8 mouse cellular contexts compared by ENCODE assay signal in the genomic region with DNA sequence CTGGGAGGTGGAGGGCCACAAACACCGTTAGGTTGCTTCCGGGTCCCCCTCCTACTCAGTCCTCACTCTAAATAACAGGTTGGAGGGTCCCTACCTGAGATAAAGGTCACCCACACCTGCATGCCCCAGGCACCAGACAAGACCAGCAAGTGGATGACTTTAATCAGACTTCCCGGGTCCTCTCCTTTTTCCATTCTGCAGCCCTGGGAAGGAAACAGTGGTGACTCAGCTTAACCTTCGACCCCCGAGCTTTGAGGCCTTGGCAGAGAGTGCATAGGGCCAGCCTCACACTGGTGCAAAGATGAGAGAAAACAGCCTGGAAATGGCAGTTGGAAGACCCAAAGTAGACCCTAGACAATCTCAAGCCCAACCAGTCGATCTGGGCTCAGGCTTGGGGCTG. TPM values are rescaled to one million over a fixed set of nuclear protein-coding genes. Genes with fewer than 3 reads are reported as not detected.
DNase-seq lines count a peak whose midpoint lies in the region; ATAC-seq and TF ChIP-seq lines count a peak whose summit lies in the region.

No protein-coding gene starts in this region.

- TF ChIP-seq RAD21 in MEL (IDR thresholded peaks at IDR 0.05; ENCODE audit: low read depth, low read length): no peak

- no peak overlapping the region for H3K27ac ChIP-seq in MEL (ENCODE audit: control insufficient read depth, low read depth, low read length)
- no peak overlapping the region for H3K27ac ChIP-seq in bone marrow macrophage, adult 2 months (ENCODE audit: insufficient read depth, low read depth, low read length)
- no peak overlapping the region for H3K27ac ChIP-seq in hindbrain, embryonic 16.5 days (ENCODE audit: low read depth, low read length)
- no peak overlapping the region for H3K27ac ChIP-seq in liver, embryonic 14.5 days
- H3K27ac ChIP-seq in small intestine, adult 2 months (ENCODE audit: insufficient read depth, low read depth, low read length): no peak overlapping the region

- peak overlapping the region; percentile 64 for H3K9ac ChIP-seq in MEL (ENCODE audit: control insufficient read depth, low read depth, low read length, poor library complexity, severe bottlenecking)
- peak overlapping the region; percentile 16; the same call in 1 of the 2 replicates for H3K9ac ChIP-seq in hindbrain, embryonic 16.5 days (ENCODE audit: low read depth, low read length)
- no peak overlapping the region for H3K9ac ChIP-seq in liver, embryonic 14.5 days (replicated peaks)

- ATAC-seq in hindbrain, embryonic 16.5 days: no peak
- ATAC-seq in liver, embryonic 14.5 days (ENCODE audit: insufficient read depth): no peak

- no peak for TF ChIP-seq POLR2A in MEL (IDR thresholded peaks at IDR 0.05; ENCODE audit: control insufficient read depth in 1 of 2, insufficient read depth in 1 of 2, low read depth in 1 of 2, low read length in 2 of 2, poor library complexity in 1 of 2)
- no peak for TF ChIP-seq POLR2A in bone marrow macrophage, adult 2 months (IDR thresholded peaks at IDR 0.05; ENCODE audit: borderline replicate concordance, low read depth, low read length)
- no peak for TF ChIP-seq POLR2A in small intestine, adult 2 months (IDR thresholded peaks at IDR 0.05; ENCODE audit: low read depth, low read length)

- H3K4me1 ChIP-seq in MEL (ENCODE audit: control insufficient read depth in 1 of 2, insufficient read depth in 2 of 2, low read length in 2 of 2): peaks cover 17 to 34% of the 10 kb centered on the region in 2 experiments
- peaks cover 25% of the 10 kb centered on the region for H3K4me1 ChIP-seq in bone marrow macrophage, adult 2 months (ENCODE audit: control insufficient read depth, insufficient read depth, low read length)
- peaks cover 9% of the 10 kb centered on the region for H3K4me1 ChIP-seq in hindbrain, embryonic 16.5 days (ENCODE audit: control insufficient read depth, insufficient read depth, low read depth, low read length)
- H3K4me1 ChIP-seq in liver, embryonic 14.5 days (replicated peaks; ENCODE audit: control insufficient read depth in 2 of 2, insufficient read depth in 2 of 2, low read length in 1 of 2): peaks cover 8 to 20% of the 10 kb centered on the region in 2 experiments
- peaks cover 15% of the 10 kb centered on the region for H3K4me1 ChIP-seq in small intestine, adult 2 months (ENCODE audit: control insufficient read depth, insufficient read depth, insufficient read length, low read length)

- peaks cover 8% of the 10 kb centered on the region for H3K79me2 ChIP-seq in MEL (ENCODE audit: control insufficient read depth, insufficient read depth, low read length, poor library complexity)

- H3K4me3 ChIP-seq in MEL (ENCODE audit: control insufficient read depth in 1 of 2, insufficient read depth in 1 of 2, low read depth in 2 of 2, low read length in 2 of 2): peak overlapping the region; percentile 50 to 82; a peak in 3 of 4 replicates
- peak overlapping the region; percentile 68 for H3K4me3 ChIP-seq in bone marrow macrophage, adult 2 months (ENCODE audit: insufficient read depth, low read length)
- H3K4me3 ChIP-seq in hindbrain, embryonic 16.5 days (ENCODE audit: low read length): peak overlapping the region; percentile 58
- H3K4me3 ChIP-seq in liver, embryonic 14.5 days (ENCODE audit: insufficient read depth in 1 of 2, low read depth in 2 of 2, low read length in 2 of 2): peak overlapping the region in 1 of 2 experiments; percentile 46; a peak in 2 of 4 replicates
- H3K4me3 ChIP-seq in small intestine, adult 2 months (ENCODE audit: low read depth, low read length): peak overlapping the region; percentile 28

- H3K9me3 ChIP-seq in MEL (replicated peaks; ENCODE audit: insufficient read depth, low read length): no peaks in the 10 kb centered on the region
- H3K9me3 ChIP-seq in hindbrain, embryonic 16.5 days (ENCODE audit: control insufficient read depth, low read length): no peaks in the 10 kb centered on the region
- H3K9me3 ChIP-seq in liver, embryonic 14.5 days (ENCODE audit: control insufficient read depth, low read length): no peaks in the 10 kb centered on the region

- TF ChIP-seq CTCF in MEL (IDR thresholded peaks at IDR 0.05 in 2 of 3, conservative IDR thresholded peaks at IDR 0.05 in 1 of 3; ENCODE audit: control insufficient read depth in 1 of 3, insufficient read depth in 1 of 3, low read depth in 2 of 3, low read length in 3 of 3, poor library complexity in 1 of 3, severe bottlenecking in 1 of 3): no peak
- no peak for TF ChIP-seq CTCF in bone marrow macrophage, adult 2 months (IDR thresholded peaks at IDR 0.05; ENCODE audit: low read depth, low read length)
- no peak for TF ChIP-seq CTCF in liver, embryonic 14.5 days (IDR thresholded peaks at IDR 0.05; ENCODE audit: low read depth)
- TF ChIP-seq CTCF in small intestine, adult 2 months (IDR thresholded peaks at IDR 0.05; ENCODE audit: extremely low read depth, insufficient read length, insufficient replicate concordance, low read depth, low read length): no peak

- no peak for TF ChIP-seq EP300 in MEL (IDR thresholded peaks at IDR 0.05; ENCODE audit: low read depth in 1 of 2, low read length in 2 of 2)
- no peak for TF ChIP-seq EP300 in liver, embryonic 14.5 days (IDR thresholded peaks at IDR 0.05; ENCODE audit: low read depth)

- no peak for DNase-seq in MEL (ENCODE audit: low read depth, low spot score)
- no peak for DNase-seq in liver, embryonic 14.5 days (ENCODE audit: low read depth in 3 of 3, low spot score in 3 of 3)
- no peak for DNase-seq in urinary bladder, postnatal 10 days (ENCODE audit: low spot score)
- DNase-seq in cerebellum, postnatal 10 days: no peak
- no peak for DNase-seq in gastrocnemius, postnatal 10 days

- 83% methylated on average over 6 of the region's 6 CpGs for WGBS in hindbrain, embryonic 16.5 days
- 57% methylated on average over 6 of the region's 6 CpGs for WGBS in liver, embryonic 14.5 days (ENCODE audit: insufficient replicate concordance)
- 46% methylated on average over 6 of the region's 6 CpGs for WGBS in small intestine, adult 2 months

- peak overlapping the region; percentile 70 for H3K4me2 ChIP-seq in hindbrain, embryonic 16.5 days (ENCODE audit: low read length)
- peak overlapping the region; percentile 54 for H3K4me2 ChIP-seq in liver, embryonic 14.5 days (ENCODE audit: low read depth)

- H3K36me3 ChIP-seq in MEL (ENCODE audit: control insufficient read depth in 1 of 2, insufficient read depth in 2 of 2, low read length in 2 of 2): peaks cover 2 to 28% of the 10 kb centered on the region in 2 experiments
- H3K36me3 ChIP-seq in hindbrain, embryonic 16.5 days (ENCODE audit: control insufficient read depth, insufficient read depth, low read length): no peaks in the 10 kb centered on the region
- H3K36me3 ChIP-seq in liver, embryonic 14.5 days (replicated peaks; ENCODE audit: control insufficient read depth, insufficient read depth, low read depth): no peaks in the 10 kb centered on the region
- H3K36me3 ChIP-seq in small intestine, adult 2 months (ENCODE audit: control insufficient read depth, insufficient read depth, low read length): 0 out of 2 replicates have a peak, but pooled peaks cover 2% of the 10 kb centered on the region

- no peaks in the 10 kb centered on the region for H3K27me3 ChIP-seq in MEL (ENCODE audit: control insufficient read depth in 1 of 2, insufficient read depth in 2 of 2, low read length in 2 of 2)
- no peaks in the 10 kb centered on the region for H3K27me3 ChIP-seq in hindbrain, embryonic 16.5 days (replicated peaks; ENCODE audit: control insufficient read depth, insufficient read depth, low read length)
- no peaks in the 10 kb centered on the region for H3K27me3 ChIP-seq in liver, embryonic 14.5 days (ENCODE audit: control insufficient read depth, insufficient read depth, low read length)
- H3K27me3 ChIP-seq in small intestine, adult 2 months (ENCODE audit: control insufficient read depth, insufficient read depth, low read length): no peaks in the 10 kb centered on the region

RNA-seq across cellular contexts. Expression of a gene that starts 1.1 kb away (rescaled TPM):
- 1.0 and 1.4 TPM in 2 replicates for total RNA-seq in MEL (2012; rRNA removed)
- polyA plus RNA-seq in MEL (2012; ENCODE audit: insufficient read depth in 1 of 2, insufficient read length in 2 of 2, low read depth in 1 of 2, low replicate concordance in 2 of 2, missing spikeins in 1 of 2): 1 to 10 TPM in 1 of 2 experiments, not detected in 1; 6.4 TPM
- polyA plus RNA-seq in bone marrow macrophage, adult 2 months (2012; ENCODE audit: insufficient read depth, insufficient read length, missing spikeins): 4.3 and 5.1 TPM in 2 replicates
- polyA plus RNA-seq in hindbrain, embryonic 16.5 days (2015; fragmentation: Nextera tagmentation; extraction: Ambion mirVana): 9.7 and 9.8 TPM in 2 replicates
- 1.2 and 1.4 TPM in 2 replicates for polyA plus RNA-seq in liver, embryonic 14.5 days (2012; rRNA removed)
- 0.52 and 0.58 TPM in 2 replicates for polyA plus RNA-seq in liver, embryonic 14.5 days (2014; fragmentation: Nextera tagmentation; extraction: Ambion mirVana)
- polyA plus RNA-seq in small intestine, adult 2 months (2012; rRNA removed): 0.71 and 1.2 TPM in 2 replicates
- under 1 TPM; 0.45 to 0.97 TPM for total RNA-seq in gastrocnemius, postnatal 10 days (2021)

RNA-seq across cellular contexts. Expression of a gene that starts 1.2 kb away (rescaled TPM):
- 118 and 128 TPM in 2 replicates for total RNA-seq in MEL (2012; rRNA removed)
- polyA plus RNA-seq in MEL (2012; ENCODE audit: insufficient read depth in 1 of 2, insufficient read length in 2 of 2, low read depth in 1 of 2, low replicate concordance in 2 of 2, missing spikeins in 1 of 2): 100 to 1,000 TPM in 1 of 2 experiments, not detected in 1; 114 TPM
- 57.2 and 63.0 TPM in 2 replicates for polyA plus RNA-seq in bone marrow macrophage, adult 2 months (2012; ENCODE audit: insufficient read depth, insufficient read length, missing spikeins)
- 56.5 and 61.0 TPM in 2 replicates for polyA plus RNA-seq in hindbrain, embryonic 16.5 days (2015; fragmentation: Nextera tagmentation; extraction: Ambion mirVana)
- 37.5 and 61.5 TPM in 2 replicates for polyA plus RNA-seq in liver, embryonic 14.5 days (2012; rRNA removed)
- 106 and 110 TPM in 2 replicates for polyA plus RNA-seq in liver, embryonic 14.5 days (2014; fragmentation: Nextera tagmentation; extraction: Ambion mirVana)
- 81.5 and 113 TPM in 2 replicates for polyA plus RNA-seq in small intestine, adult 2 months (2012; rRNA removed)
- 10 to 100 TPM; 13.0 to 16.9 TPM for total RNA-seq in gastrocnemius, postnatal 10 days (2021)

RNA-seq across cellular contexts. Expression of a gene that starts 8.2 kb away (rescaled TPM):
- 19.0 and 22.9 TPM in 2 replicates for total RNA-seq in MEL (2012; rRNA removed)
- polyA plus RNA-seq in MEL (2012; ENCODE audit: insufficient read depth in 1 of 2, insufficient read length in 2 of 2, low read depth in 1 of 2, low replicate concordance in 2 of 2, missing spikeins in 1 of 2): 10 to 100 TPM in 1 of 2 experiments, not detected in 1; 44.2 TPM
- polyA plus RNA-seq in bone marrow macrophage, adult 2 months (2012; ENCODE audit: insufficient read depth, insufficient read length, missing spikeins): 26.9 and 32.4 TPM in 2 replicates
- polyA plus RNA-seq in hindbrain, embryonic 16.5 days (2015; fragmentation: Nextera tagmentation; extraction: Ambion mirVana): 23.6 and 24.3 TPM in 2 replicates
- polyA plus RNA-seq in liver, embryonic 14.5 days (2012; rRNA removed): 6.7 and 10.3 TPM in 2 replicates
- 6.4 and 6.5 TPM in 2 replicates for polyA plus RNA-seq in liver, embryonic 14.5 days (2014; fragmentation: Nextera tagmentation; extraction: Ambion mirVana)
- 48.9 and 86.7 TPM in 2 replicates for polyA plus RNA-seq in small intestine, adult 2 months (2012; rRNA removed)
- 1 to 10 TPM; 5.4 to 6.2 TPM for total RNA-seq in gastrocnemius, postnatal 10 days (2021)

RNA-seq across cellular contexts. Expression of a gene that starts 10.7 kb away (rescaled TPM):
- total RNA-seq in MEL (2012; rRNA removed): 1.3 and 1.4 TPM in 2 replicates
- 10 to 100 TPM in 1 of 2 experiments, not detected in 1; 13.9 TPM for polyA plus RNA-seq in MEL (2012; ENCODE audit: insufficient read depth in 1 of 2, insufficient read length in 2 of 2, low read depth in 1 of 2, low replicate concordance in 2 of 2, missing spikeins in 1 of 2)
- polyA plus RNA-seq in bone marrow macrophage, adult 2 months (2012; ENCODE audit: insufficient read depth, insufficient read length, missing spikeins): 5.8 and 6.0 TPM in 2 replicates
- 106 and 115 TPM in 2 replicates for polyA plus RNA-seq in hindbrain, embryonic 16.5 days (2015; fragmentation: Nextera tagmentation; extraction: Ambion mirVana)
- 2.6 and 3.9 TPM in 2 replicates for polyA plus RNA-seq in liver, embryonic 14.5 days (2012; rRNA removed)
- polyA plus RNA-seq in liver, embryonic 14.5 days (2014; fragmentation: Nextera tagmentation; extraction: Ambion mirVana): 0.99 and 1.3 TPM in 2 replicates
- polyA plus RNA-seq in small intestine, adult 2 months (2012; rRNA removed): 5.2 and 5.5 TPM in 2 replicates
- total RNA-seq in gastrocnemius, postnatal 10 days (2021): 1 to 10 TPM; 2.3 to 3.3 TPM

RNA-seq across cellular contexts. Expression of a gene that starts 29.4 kb away (rescaled TPM):
- total RNA-seq in MEL (2012; rRNA removed): 12.7 and 17.2 TPM in 2 replicates
- 10 to 100 TPM in 1 of 2 experiments, not detected in 1; 19.3 TPM for polyA plus RNA-seq in MEL (2012; ENCODE audit: insufficient read depth in 1 of 2, insufficient read length in 2 of 2, low read depth in 1 of 2, low replicate concordance in 2 of 2, missing spikeins in 1 of 2)
- 4.2 and 5.7 TPM in 2 replicates for polyA plus RNA-seq in bone marrow macrophage, adult 2 months (2012; ENCODE audit: insufficient read depth, insufficient read length, missing spikeins)
- 8.1 and 8.7 TPM in 2 replicates for polyA plus RNA-seq in hindbrain, embryonic 16.5 days (2015; fragmentation: Nextera tagmentation; extraction: Ambion mirVana)
- polyA plus RNA-seq in liver, embryonic 14.5 days (2012; rRNA removed): 1.4 TPM in 2 replicates
- polyA plus RNA-seq in liver, embryonic 14.5 days (2014; fragmentation: Nextera tagmentation; extraction: Ambion mirVana): 3.5 and 3.6 TPM in 2 replicates
- 4.7 and 7.1 TPM in 2 replicates for polyA plus RNA-seq in small intestine, adult 2 months (2012; rRNA removed)
- total RNA-seq in gastrocnemius, postnatal 10 days (2021): 1 to 10 TPM; 3.1 to 3.6 TPM
